Comparison of ENCODE assay signal across 15 mouse cellular contexts in the genomic region with DNA sequence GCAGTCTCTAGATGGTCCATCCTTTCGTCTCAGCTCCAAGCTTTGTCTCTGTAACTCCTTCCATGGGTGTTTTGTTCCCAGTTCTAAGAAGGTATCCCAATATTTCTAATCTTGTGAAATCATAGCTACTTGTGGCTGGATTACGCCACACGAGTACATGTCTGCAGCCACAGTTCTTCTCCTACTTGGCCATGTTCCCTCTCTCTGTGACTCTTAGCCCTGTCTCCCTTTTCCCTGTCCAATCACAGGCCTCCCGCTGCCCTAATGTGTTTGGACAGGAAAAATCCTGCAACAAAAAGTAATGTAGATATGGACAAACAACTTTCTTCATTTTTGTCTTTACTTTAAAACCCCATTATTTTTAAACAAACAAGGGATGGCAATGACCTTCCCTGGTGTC.
"Had no signal": no experiment of that assay in that cellular context is flagged by ENCODE, and none has a peak within 500 bp of the region (broad histone marks: within the 10 kb centered on the region; RNA-seq: fewer than 3 reads in every experiment).

No protein-coding gene starts in this region.

- DNase-seq: gastrocnemius, adult 2 months; gastrocnemius, postnatal 10 days; gastrocnemius, postnatal 25 days; heart, adult 11 months; heart, adult 2 months; heart, postnatal 14 days; heart, postnatal 36 days; kidney, adult 11 months; kidney, adult 2 months; kidney, adult 9 months; kidney, postnatal 14 days; kidney, postnatal 36 days; layer of hippocampus, adult 9-11 months; layer of hippocampus, postnatal 36 days; left cerebral cortex, postnatal 4 days had no signal
